Mouse (Mus musculus) stomach, embryonic 16.5 days (tissue): ENCODE results near the gene Pbx2. TPM values are rescaled to one million over a fixed set of nuclear protein-coding genes. Genes with fewer than 3 reads are reported as not detected.
A peak's percentile ranks its signal among the peaks of the same experiment; 100 is the strongest.

Experiments
- ATAC-seq: fragments of 200-750 bp; cut with Nextera tagmentation; 2 replicates; pipeline ENCODE4 v1.8.0; 2017; ENCODE audit warnings: moderate number of reproducible peaks, moderate TSS enrichment; ENCODE audit not compliant: insufficient read depth, low FRiP score
- H3K27ac ChIP-seq: fragments of 300-500 bp; sonication (generic); 2 replicates; pipeline ENCODE4 v1.5.1; 2014; ENCODE audit warnings: low read length
- H3K27me3 ChIP-seq: fragments of 300-500 bp; sonication (generic); 2 replicates; pipeline ENCODE4 v1.6.1; 2014; ENCODE audit warnings: low read length, control low read depth, mixed read lengths; ENCODE audit not compliant: control insufficient read depth, insufficient read depth
- H3K36me3 ChIP-seq: fragments of 300-500 bp; sonication (generic); 2 replicates; pipeline ENCODE4 v1.6.1; 2014; ENCODE audit warnings: low read length; ENCODE audit not compliant: control insufficient read depth, insufficient read depth
- H3K4me1 ChIP-seq: fragments of 300-500 bp; sonication (generic); 2 replicates; pipeline ENCODE4 v1.6.1; 2014; ENCODE audit warnings: low read length, control low read depth, mixed read lengths; ENCODE audit not compliant: control insufficient read depth, insufficient read depth
- H3K4me2 ChIP-seq: fragments of 300-500 bp; sonication (generic); 2 replicates; pipeline ENCODE4 v1.6.1; 2014; ENCODE audit warnings: low read depth, low read length, mixed read lengths
- H3K4me3 ChIP-seq: fragments of 300-500 bp; sonication (generic); replicated peaks from 2 replicates; pipeline ENCODE4 v1.5.1; 2014; ENCODE audit warnings: mild to moderate bottlenecking, low read length
- H3K9ac ChIP-seq: fragments of 300-500 bp; sonication (generic); 2 replicates; pipeline ENCODE4 v1.6.1; 2014; ENCODE audit warnings: low read length
- H3K9me3 ChIP-seq: fragments of 300-500 bp; sonication (generic); replicated peaks from 2 replicates; pipeline ENCODE4 v1.6.1; 2016; ENCODE audit warnings: low read length, control low read depth; ENCODE audit not compliant: control insufficient read depth
- WGBS: fragments of 180-500 bp; shearing (Covaris S2); extraction: QIAGEN DNeasy Blood & Tissue Kit; methylation state at CpG from one replicate; pipeline ENCODE4 v1.1.7; 2014; 5-methylcytosine and 5-hydroxymethylcytosine counted together
- polyA plus RNA-seq: library from polyadenylated mRNA; unstranded; fragments of >200 nt; fragmentation: Nextera tagmentation; extraction: Ambion mirVana; gene quantifications from 2 replicates; pipeline ENCODE4 v1.2.1, GENCODE M21; 2015

Pbx2 gene
- polyA plus RNA-seq, 1 experiment from 2014 or later = 6.8 TPM

GRCm38 (mm10) chr17:34615871-34616270 lies 24.8 kb downstream of the Pbx2 start, which contains the start of gene Egfl8:
Gene Egfl8 (minus strand): TSS chr17:34615971.
- H3K36me3 ChIP-seq = peaks cover 20% of the 10 kb centered on the region
- 75% methylated on average over 6 of the region's 6 CpGs for WGBS
- no peak within 1 kb of the TSS for H3K4me2 ChIP-seq
- H3K4me3 ChIP-seq = no peak within 1 kb of the TSS
- H3K27ac ChIP-seq = no peak within 1 kb of the TSS; the same call in 1 of the 2 replicates
- 0 out of 2 replicates have a peak within 1 kb of the TSS, but pooled peaks have one; percentile 35 for H3K9ac ChIP-seq
- no peaks in the 10 kb centered on the region for H3K27me3 ChIP-seq
- ATAC-seq = no peak
- no peaks in the 10 kb centered on the region for H3K4me1 ChIP-seq
- no peaks in the 10 kb centered on the region for H3K9me3 ChIP-seq

- no peak overlapping the region for H3K27ac ChIP-seq
- no peaks in the 10 kb centered on the region for H3K9me3 ChIP-seq
- H3K9ac ChIP-seq = no peak overlapping the region
- H3K36me3 ChIP-seq = peaks cover 14% of the 10 kb centered on the region
- H3K27me3 ChIP-seq = no peaks in the 10 kb centered on the region
- H3K4me2 ChIP-seq = no peak overlapping the region
- 25% methylated on average over 6 of the region's 6 CpGs for WGBS
- no peak; the same call in 1 of the 2 replicates for ATAC-seq
- H3K4me1 ChIP-seq = no peaks in the 10 kb centered on the region
- H3K4me3 ChIP-seq = no peak overlapping the region
Measured at GRCm38 (mm10) chr17:34618999-34619398, 27.9 kb downstream of the Pbx2 start.

- H3K4me2 ChIP-seq = no peak overlapping the region
- peaks cover 14% of the 10 kb centered on the region; the same call in 1 of the 2 replicates for H3K36me3 ChIP-seq
- 69% methylated on average over 8 of the region's 8 CpGs for WGBS
- H3K4me3 ChIP-seq = no peak overlapping the region
- no peak overlapping the region for H3K27ac ChIP-seq
- H3K27me3 ChIP-seq = no peaks in the 10 kb centered on the region
- H3K9ac ChIP-seq = no peak overlapping the region
- no peak for ATAC-seq
- H3K4me1 ChIP-seq = peaks cover under 1% of the 10 kb centered on the region; the same call in 1 of the 2 replicates
- H3K9me3 ChIP-seq = no peaks in the 10 kb centered on the region
Measured at GRCm38 (mm10) chr17:34621006-34621405, 29.9 kb downstream of the Pbx2 start.

GRCm38 (mm10) chr17:34623161-34623560 lies 32.1 kb downstream of the Pbx2 start:
- Histone ChIP-seq H3K27ac (no peak overlapping the region), H3K4me2 (no peak overlapping the region), H3K9me3 (no peaks in the 10 kb centered on the region), H3K9ac (no peak overlapping the region), H3K4me3 (no peak overlapping the region), H3K27me3 (no peaks in the 10 kb centered on the region), H3K36me3 (peaks cover 14% of the 10 kb centered on the region; the same call in 1 of the 2 replicates), H3K4me1 (peaks cover 9% of the 10 kb centered on the region; the same call in 1 of the 2 replicates)
- 79% methylated on average over 9 of the region's 9 CpGs for WGBS
- no peak for ATAC-seq

GRCm38 (mm10) chr17:34624981-34625380 lies 33.9 kb downstream of the Pbx2 start:
- peaks cover 4% of the 10 kb centered on the region; the same call in 1 of the 2 replicates for H3K27me3 ChIP-seq
- H3K36me3 ChIP-seq = peaks cover 7% of the 10 kb centered on the region; the same call in 1 of the 2 replicates
- H3K4me1 ChIP-seq = peaks cover 24% of the 10 kb centered on the region
- 82% methylated on average over 3 of the region's 3 CpGs for WGBS
- H3K27ac ChIP-seq = no peak overlapping the region
- no peak for ATAC-seq
- H3K9ac ChIP-seq = no peak overlapping the region
- no peak overlapping the region for H3K4me3 ChIP-seq
- H3K9me3 ChIP-seq = no peaks in the 10 kb centered on the region
- no peak overlapping the region for H3K4me2 ChIP-seq

- H3K27ac ChIP-seq = peak overlapping the region; percentile 99
- peaks cover 35% of the 10 kb centered on the region for H3K4me1 ChIP-seq
- peak overlapping the region; percentile 70 for H3K4me2 ChIP-seq
- H3K36me3 ChIP-seq = peaks cover 4% of the 10 kb centered on the region; the same call in 1 of the 2 replicates
- peaks cover 16% of the 10 kb centered on the region for H3K27me3 ChIP-seq
- 51% methylated on average over 16 of the region's 16 CpGs for WGBS
- H3K9ac ChIP-seq = peak overlapping the region; percentile 91
- H3K9me3 ChIP-seq = no peaks in the 10 kb centered on the region
- H3K4me3 ChIP-seq = peak overlapping the region; percentile 87
- ATAC-seq = no peak
Measured at GRCm38 (mm10) chr17:34626062-34626772, 35.2 kb downstream of the Pbx2 start.

- peak overlapping the region; percentile 87 for H3K4me3 ChIP-seq
- under 1% methylated on average over 18 of the region's 18 CpGs for WGBS
- H3K36me3 ChIP-seq = peaks cover 4% of the 10 kb centered on the region; the same call in 1 of the 2 replicates
- ATAC-seq = no peak
- H3K9ac ChIP-seq = peak overlapping the region; percentile 91
- peaks cover 40% of the 10 kb centered on the region for H3K4me1 ChIP-seq
- H3K27me3 ChIP-seq = peaks cover 21% of the 10 kb centered on the region
- H3K9me3 ChIP-seq = no peaks in the 10 kb centered on the region
- H3K27ac ChIP-seq = peak overlapping the region; percentile 99
- H3K4me2 ChIP-seq = peak overlapping the region; percentile 70
Measured at GRCm38 (mm10) chr17:34626773-34627092, 35.7 kb downstream of the Pbx2 start.

GRCm38 (mm10) chr17:34627093-34627942 lies 36.3 kb downstream of the Pbx2 start:
- peak; percentile 80 for ATAC-seq
- under 1% methylated on average over 44 of the region's 45 CpGs for WGBS
- Histone ChIP-seq H3K4me1 (peaks cover 46% of the 10 kb centered on the region), H3K27ac (peak overlapping the region; percentile 99), H3K9me3 (no peaks in the 10 kb centered on the region), H3K36me3 (peaks cover 4% of the 10 kb centered on the region; the same call in 1 of the 2 replicates), H3K4me3 (peak overlapping the region; percentile 87), H3K4me2 (peak overlapping the region; percentile 70), H3K27me3 (peaks cover 21% of the 10 kb centered on the region), H3K9ac (peak overlapping the region; percentile 91)
